Mouse (Mus musculus) brown adipose tissue, adult 24 weeks (tissue): Measurements from ENCODE around the gene Tsc2. TPM values are rescaled to one million over a fixed set of nuclear protein-coding genes. Genes with fewer than 3 reads are reported as not detected.

Source experiments
- H3K27ac ChIP-seq: fragments of 200-500 bp; replicated peaks from 2 replicates; pipeline ENCODE4 v1.5.1; 2012; ENCODE audit warnings: low read depth, mild to moderate bottlenecking, low read length
- H3K4me1 ChIP-seq: fragments of 200-500 bp; 2 replicates; pipeline ENCODE4 v1.6.1; 2012; ENCODE audit warnings: low read length, mixed read lengths; ENCODE audit not compliant: control insufficient read depth, insufficient read depth, insufficient read length
- H3K4me3 ChIP-seq: fragments of 200-500 bp; 2 replicates; pipeline ENCODE4 v1.5.1; 2012; ENCODE audit warnings: low read depth, mild to moderate bottlenecking, low read length, moderate library complexity; ENCODE audit not compliant: insufficient read depth
- polyA plus RNA-seq: library from polyadenylated mRNA; stranded (reverse); fragments of >200 nt; gene quantifications from 2 replicates; pipeline ENCODE4 v1.2.4, GENCODE M21; 2012; ENCODE audit not compliant: missing spikeins, insufficient read depth, insufficient read length

Gene Tsc2
- polyA plus RNA-seq, 1 experiment, result 69.2 TPM

GRCm38 (mm10) chr17:24583599-24584460 lies 48.6 kb downstream of the Tsc2 start:
- no peak overlapping the region for H3K4me3 ChIP-seq
- H3K4me1 ChIP-seq, result peaks cover 3% of the 10 kb centered on the region; the same call in 1 of the 2 replicates
- H3K27ac ChIP-seq, result peak overlapping the region; percentile 59

GRCm38 (mm10) chr17:24580287-24580686 lies 52.1 kb downstream of the Tsc2 start:
- Histone ChIP-seq H3K4me1 (peaks cover 3% of the 10 kb centered on the region; the same call in 1 of the 2 replicates), H3K4me3 (no peak overlapping the region), H3K27ac (no peak overlapping the region)

GRCm38 (mm10) chr17:24579532-24579931 lies 52.9 kb downstream of the Tsc2 start:
- no peak overlapping the region for H3K4me3 ChIP-seq
- H3K4me1 ChIP-seq, result peaks cover 3% of the 10 kb centered on the region; the same call in 1 of the 2 replicates
- no peak overlapping the region for H3K27ac ChIP-seq

- H3K27ac ChIP-seq, result no peak overlapping the region
- no peak overlapping the region for H3K4me3 ChIP-seq
- no peaks in the 10 kb centered on the region for H3K4me1 ChIP-seq
These were observed 58.6 kb downstream of the Tsc2 start for GRCm38 (mm10) chr17:24573811-24574210.

- Histone ChIP-seq H3K4me1 (no peaks in the 10 kb centered on the region), H3K27ac (no peak overlapping the region), H3K4me3 (no peak overlapping the region)
These were observed 59.7 kb downstream of the Tsc2 start for GRCm38 (mm10) chr17:24572651-24573245.

- peaks cover 5% of the 10 kb centered on the region for H3K4me1 ChIP-seq
- no peak overlapping the region for H3K27ac ChIP-seq
- no peak overlapping the region for H3K4me3 ChIP-seq
These were observed 62.6 kb downstream of the Tsc2 start for GRCm38 (mm10) chr17:24569837-24570236.

- H3K4me1 ChIP-seq, result peaks cover 11% of the 10 kb centered on the region
- H3K27ac ChIP-seq, result no peak overlapping the region
- H3K4me3 ChIP-seq, result no peak overlapping the region
These were observed 65.2 kb downstream of the Tsc2 start for GRCm38 (mm10) chr17:24567034-24567779.

- peaks cover 11% of the 10 kb centered on the region for H3K4me1 ChIP-seq
- no peak overlapping the region for H3K4me3 ChIP-seq
These were observed 66.6 kb downstream of the Tsc2 start for GRCm38 (mm10) chr17:24565792-24566191.

GRCm38 (mm10) chr17:24565092-24565491 lies 67.3 kb downstream of the Tsc2 start:
- Histone ChIP-seq H3K4me3 (no peak overlapping the region), H3K27ac (no peak overlapping the region), H3K4me1 (peaks cover 16% of the 10 kb centered on the region)

More at GRCm38 (mm10) chr17:24565792-24566191, 66.6 kb downstream of the Tsc2 start:
- no peak overlapping the region for H3K27ac ChIP-seq

- H3K4me3 ChIP-seq, result no peak overlapping the region
- no peak overlapping the region for H3K27ac ChIP-seq
- H3K4me1 ChIP-seq, result peaks cover 19% of the 10 kb centered on the region
These were observed 68.0 kb downstream of the Tsc2 start for GRCm38 (mm10) chr17:24564422-24564821.

GRCm38 (mm10) chr17:24563638-24564037 lies 68.8 kb downstream of the Tsc2 start:
- peak overlapping the region; percentile 47; the same call in 1 of the 2 replicates for H3K27ac ChIP-seq

GRCm38 (mm10) chr17:24561592-24561991 lies 70.8 kb downstream of the Tsc2 start:
- Histone ChIP-seq H3K27ac (no peak overlapping the region), H3K4me1 (peaks cover 33% of the 10 kb centered on the region), H3K4me3 (no peak overlapping the region)

More at GRCm38 (mm10) chr17:24563638-24564037, 68.8 kb downstream of the Tsc2 start:
- Histone ChIP-seq H3K4me1 (peaks cover 25% of the 10 kb centered on the region), H3K4me3 (no peak overlapping the region)

- H3K4me3 ChIP-seq, result no peak overlapping the region
- peaks cover 33% of the 10 kb centered on the region for H3K4me1 ChIP-seq
- peak overlapping the region; percentile 41; the same call in 1 of the 2 replicates for H3K27ac ChIP-seq
These were observed 72.0 kb downstream of the Tsc2 start for GRCm38 (mm10) chr17:24560301-24561028.

- no peak overlapping the region for H3K4me3 ChIP-seq
- H3K27ac ChIP-seq, result peak overlapping the region; percentile 92
- H3K4me1 ChIP-seq, result peaks cover 36% of the 10 kb centered on the region
These were observed 73.3 kb downstream of the Tsc2 start for GRCm38 (mm10) chr17:24559146-24559545.
